Mouse (Mus musculus) midbrain, postnatal 0 days (tissue): ENCODE data around the gene Ankzf1. TPM values are rescaled to one million over a fixed set of nuclear protein-coding genes. Genes with fewer than 3 reads are reported as not detected.
A peak's percentile ranks its signal among the peaks of the same experiment; 100 is the strongest.

Source experiments
- ATAC-seq: fragments of 200-750 bp; cut with Nextera tagmentation; 2 replicates; pipeline ENCODE4 v1.8.0; 2017; ENCODE audit warnings: moderate number of reproducible peaks, mild to moderate bottlenecking, moderate TSS enrichment, moderate library complexity; ENCODE audit not compliant: low FRiP score
- DNase-seq: peaks from one replicate; pipeline ENCODE4 v3.0.0-alpha.2; 2015; ENCODE audit warnings: low spot score
- H3K27ac ChIP-seq: fragments of 300-500 bp; sonication (generic); 2 replicates; pipeline ENCODE4 v1.5.1; 2014; ENCODE audit warnings: low read depth, mild to moderate bottlenecking, low read length, mixed read lengths
- H3K27me3 ChIP-seq: fragments of 300-500 bp; sonication (generic); 2 replicates; pipeline ENCODE4 v1.6.1; 2014; ENCODE audit warnings: low read length, control low read depth, mixed read lengths; ENCODE audit not compliant: insufficient read depth
- H3K36me3 ChIP-seq: fragments of 300-500 bp; sonication (generic); 2 replicates; pipeline ENCODE4 v1.6.1; 2014; ENCODE audit warnings: low read length, control low read depth, mixed read lengths; ENCODE audit not compliant: insufficient read depth
- H3K4me1 ChIP-seq: fragments of 300-500 bp; sonication (generic); 2 replicates; pipeline ENCODE4 v1.6.1; 2014; ENCODE audit warnings: mild to moderate bottlenecking, control low read depth, antibody characterized with exemption, low read length, mixed read lengths; ENCODE audit not compliant: insufficient read depth
- H3K4me2 ChIP-seq: fragments of 300-500 bp; sonication (generic); 2 replicates; pipeline ENCODE4 v1.6.1; 2014; ENCODE audit warnings: low read depth, mild to moderate bottlenecking, low read length, mixed read lengths; ENCODE audit not compliant: poor library complexity, severe bottlenecking
- H3K4me3 ChIP-seq: fragments of 300-500 bp; sonication (generic); 2 replicates; pipeline ENCODE4 v1.5.1; 2014; ENCODE audit warnings: low read depth, mild to moderate bottlenecking, low read length, moderate library complexity
- H3K9ac ChIP-seq: fragments of 300-500 bp; sonication (generic); replicated peaks from 2 replicates; pipeline ENCODE4 v1.6.1; 2014; ENCODE audit warnings: mild to moderate bottlenecking, low read length, moderate library complexity, mixed read lengths; ENCODE audit not compliant: poor library complexity, severe bottlenecking
- H3K9me3 ChIP-seq: fragments of 300-500 bp; sonication (generic); 2 replicates; pipeline ENCODE4 v1.6.1; 2016; ENCODE audit warnings: low read length, control low read depth
- CTCF ChIP-seq: IDR thresholded peaks from 2 replicates; pipeline ENCODE4 v1.5.1; 2016; ENCODE audit warnings: antibody characterized with exemption, mild to moderate bottlenecking
- WGBS: fragments of 180-500 bp; shearing (Covaris S2); extraction: QIAGEN DNeasy Blood & Tissue Kit; methylation state at CpG from one replicate; pipeline ENCODE4 v1.1.7; 2014; 5-methylcytosine and 5-hydroxymethylcytosine counted together
- polyA plus RNA-seq: library from polyadenylated mRNA; unstranded; fragments of >200 nt; fragmentation: Nextera tagmentation; extraction: Ambion mirVana; gene quantifications from 2 replicates; pipeline ENCODE4 v1.2.1, GENCODE M21; 2015
- total RNA-seq: library from RNA; depleted of rRNA; stranded (reverse); fragments of >200 nt; gene quantifications from 2 replicates; pipeline ENCODE4 v1.2.3, GENCODE M21; 2014

The Ankzf1 gene
- total and polyA plus RNA-seq, 2 experiments from 2014 or later = 15.7 to 20.1 TPM

DNA sequence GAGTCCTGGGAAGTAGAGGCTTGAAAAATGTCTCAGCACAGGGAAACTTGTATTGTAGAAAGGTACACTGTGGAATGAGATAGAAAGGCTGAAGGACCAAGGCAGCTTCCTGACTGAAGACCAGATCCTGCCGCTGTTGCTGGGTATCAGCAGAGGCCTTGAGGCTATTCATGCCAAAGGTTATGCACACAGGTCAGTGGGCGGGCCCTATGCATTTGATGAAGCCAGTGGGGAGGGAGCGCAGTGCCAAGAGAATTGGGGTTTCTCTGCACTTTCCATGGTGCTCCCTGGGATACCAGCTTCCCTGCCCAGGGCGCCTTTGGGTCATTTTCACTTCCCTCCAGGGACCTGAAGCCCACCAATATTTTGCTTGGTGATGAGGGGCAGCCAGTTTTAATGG, 20.6 kb downstream of the Ankzf1 start:
- H3K9me3 ChIP-seq = no peaks in the 10 kb centered on the region
- no peak overlapping the region for H3K9ac ChIP-seq
- no peak for TF ChIP-seq CTCF
- no peak overlapping the region for H3K4me2 ChIP-seq
- 86% methylated on average over 4 of the region's 4 CpGs for WGBS
- DNase-seq (no peak), ATAC-seq (no peak)
- H3K4me3 ChIP-seq = no peak overlapping the region
- H3K27me3 ChIP-seq = no peaks in the 10 kb centered on the region
- peaks cover 19% of the 10 kb centered on the region for H3K4me1 ChIP-seq
- no peak overlapping the region for H3K27ac ChIP-seq
- H3K36me3 ChIP-seq = peaks cover 26% of the 10 kb centered on the region

- ATAC-seq = no peak
Measured at GRCm38 (mm10) chr1:75213096-75213495, 21.1 kb downstream of the Ankzf1 start.

DNA sequence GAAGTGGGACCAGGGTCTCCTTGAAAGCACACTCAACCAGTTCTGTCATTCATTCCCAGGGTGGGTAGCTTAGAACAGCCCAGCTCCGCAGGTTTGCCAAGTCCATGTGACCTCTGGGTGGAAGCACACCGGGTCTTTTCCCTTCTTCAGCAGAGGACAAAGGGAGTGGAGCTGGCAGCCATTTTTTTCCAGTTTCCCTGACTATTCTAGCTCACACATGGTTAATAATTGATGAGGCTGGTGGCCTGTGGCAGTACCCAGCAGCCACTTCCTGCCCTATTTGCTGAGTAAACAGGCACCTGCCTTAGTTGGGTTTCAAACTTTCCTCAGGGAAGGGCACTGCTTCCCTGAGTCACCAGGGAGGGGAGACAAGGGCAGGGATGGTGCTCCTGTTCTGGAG, 22.5 kb downstream of the Ankzf1 start:
- ATAC-seq = no peak
- Histone ChIP-seq H3K4me3 (no peak overlapping the region), H3K4me2 (no peak overlapping the region), H3K36me3 (peaks cover 26% of the 10 kb centered on the region), H3K9ac (no peak overlapping the region), H3K27me3 (no peaks in the 10 kb centered on the region), H3K27ac (no peak overlapping the region), H3K4me1 (peaks cover 14% of the 10 kb centered on the region), H3K9me3 (no peaks in the 10 kb centered on the region)
- WGBS = 70% methylated on average over 2 of the region's 2 CpGs
- no peak for TF ChIP-seq CTCF
- peak; percentile 19 for DNase-seq

More at GRCm38 (mm10) chr1:75213096-75213495, 21.1 kb downstream of the Ankzf1 start:
- H3K4me2 ChIP-seq = no peak overlapping the region
- 88% methylated on average over 7 of the region's 7 CpGs for WGBS
- H3K27me3 ChIP-seq = no peaks in the 10 kb centered on the region
- H3K36me3 ChIP-seq = peaks cover 26% of the 10 kb centered on the region
- no peak overlapping the region for H3K27ac ChIP-seq
- H3K4me1 ChIP-seq = peaks cover 19% of the 10 kb centered on the region
- H3K9me3 ChIP-seq = no peaks in the 10 kb centered on the region
- no peak for DNase-seq
- TF ChIP-seq CTCF = no peak
- no peak overlapping the region for H3K4me3 ChIP-seq
- H3K9ac ChIP-seq = no peak overlapping the region

DNA sequence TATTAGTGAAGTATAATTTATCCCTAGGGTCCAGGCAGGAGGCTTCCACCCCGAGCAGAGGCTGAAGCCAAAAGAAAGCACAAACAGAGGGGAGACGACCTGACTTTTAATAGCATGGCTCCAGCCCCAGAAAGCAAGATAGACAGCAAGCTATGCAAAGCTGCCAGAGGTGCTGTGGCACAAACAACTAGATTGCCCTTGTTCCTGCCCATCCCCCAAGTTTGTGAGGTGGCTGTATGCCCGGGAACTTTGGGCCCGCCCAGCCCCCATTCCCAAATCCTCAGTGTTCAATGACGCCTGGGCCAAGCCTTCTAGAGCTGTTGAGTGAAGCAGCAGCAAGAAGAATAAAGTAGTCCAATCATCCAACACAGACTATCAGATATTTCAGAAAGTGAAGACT, 22.9 kb downstream of the Ankzf1 start:
- DNase-seq (peak; percentile 46), ATAC-seq (no peak)
- Histone ChIP-seq H3K27me3 (no peaks in the 10 kb centered on the region), H3K9ac (no peak overlapping the region), H3K4me1 (peaks cover 15% of the 10 kb centered on the region), H3K4me3 (no peak overlapping the region), H3K27ac (no peak overlapping the region), H3K4me2 (no peak overlapping the region), H3K36me3 (peaks cover 26% of the 10 kb centered on the region), H3K9me3 (no peaks in the 10 kb centered on the region)
- no peak for TF ChIP-seq CTCF
- 82% methylated on average over 5 of the region's 5 CpGs for WGBS

- WGBS = 98% methylated on average over 9 of the region's 9 CpGs
- no peak for ATAC-seq
Measured at GRCm38 (mm10) chr1:75215785-75216184, 23.8 kb downstream of the Ankzf1 start.

GRCm38 (mm10) chr1:75216797-75217585, 25.0 kb downstream of the Ankzf1 start:
- Histone ChIP-seq H3K4me1 (0 out of 2 replicates have a peak, but pooled peaks cover 4% of the 10 kb centered on the region), H3K27me3 (peaks cover 12% of the 10 kb centered on the region), H3K9ac (no peak overlapping the region), H3K4me2 (no peak overlapping the region), H3K27ac (no peak overlapping the region), H3K36me3 (peaks cover 25% of the 10 kb centered on the region), H3K9me3 (no peaks in the 10 kb centered on the region), H3K4me3 (no peak overlapping the region)
- WGBS = 83% methylated on average over 13 of the region's 13 CpGs
- no peak for DNase-seq
- no peak for TF ChIP-seq CTCF
- ATAC-seq = no peak

More at GRCm38 (mm10) chr1:75215785-75216184, 23.8 kb downstream of the Ankzf1 start:
- no peak for TF ChIP-seq CTCF
- Histone ChIP-seq H3K27ac (no peak overlapping the region), H3K4me3 (no peak overlapping the region), H3K27me3 (0 out of 2 replicates have a peak, but pooled peaks cover 3% of the 10 kb centered on the region), H3K4me2 (no peak overlapping the region), H3K36me3 (peaks cover 26% of the 10 kb centered on the region), H3K9me3 (no peaks in the 10 kb centered on the region), H3K4me1 (peaks cover 11% of the 10 kb centered on the region; the same call in 1 of the 2 replicates), H3K9ac (no peak overlapping the region)
- DNase-seq = no peak
